Mouse (Mus musculus) megakaryocyte, adult 5-6 weeks (primary cell): ENCODE data around the gene Zfp46. TPM values are rescaled to one million over a fixed set of nuclear protein-coding genes. Genes with fewer than 3 reads are reported as not detected.

ENCODE experiments used
- ATAC-seq: 2 replicates; pipeline ENCODE4 v1.8.0; 2016; ENCODE audit warnings: mild to moderate bottlenecking, inconsistent platforms; ENCODE audit not compliant: poor library complexity, severe bottlenecking
- total RNA-seq, 2 experiments: library from RNA; stranded (forward) in 1 of 2; stranded (reverse) in 1 of 2; fragments of 153-499, 151-499 nt in 1 of 2; fragments of 221-1000, 200-1000 nt in 1 of 2; gene quantifications; 2 replicates each; pipeline versions ENCODE4 v1.2.3 to v1.2.4; 2015 to 2017

Gene Zfp46
- total RNA-seq (2015) (4.2 and 4.5 TPM in 2 replicates), total RNA-seq (2017) (8.1 and 9.3 TPM in 2 replicates)

- ATAC-seq: no peak
Observed at GRCm38 (mm10) chr4:136284455-136284854, at the start of gene Zfp46. TSS of gene Zfp46 (plus strand) at chr4:136284683.

DNA sequence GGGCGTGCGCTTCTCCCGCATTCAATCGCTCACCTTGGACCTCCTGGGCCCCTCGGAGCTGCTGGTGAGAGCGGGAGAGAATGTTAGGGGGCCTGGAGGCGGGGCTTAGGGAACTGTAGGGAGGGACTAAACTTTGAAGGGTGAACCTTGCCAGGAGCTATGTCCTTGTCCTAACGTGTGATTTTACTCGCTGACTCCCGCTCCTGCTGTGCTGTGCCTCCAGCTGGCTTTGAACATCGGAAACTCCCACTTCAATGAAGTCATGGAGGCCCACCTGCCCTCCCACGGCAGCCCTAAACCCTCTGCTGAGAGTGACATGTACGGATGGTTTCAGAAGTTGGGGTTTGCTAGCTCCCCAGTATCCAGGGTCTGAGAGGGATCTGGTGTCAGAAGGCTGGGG, 45.8 kb upstream of the Zfp46 start:
- ATAC-seq: no peak

DNA sequence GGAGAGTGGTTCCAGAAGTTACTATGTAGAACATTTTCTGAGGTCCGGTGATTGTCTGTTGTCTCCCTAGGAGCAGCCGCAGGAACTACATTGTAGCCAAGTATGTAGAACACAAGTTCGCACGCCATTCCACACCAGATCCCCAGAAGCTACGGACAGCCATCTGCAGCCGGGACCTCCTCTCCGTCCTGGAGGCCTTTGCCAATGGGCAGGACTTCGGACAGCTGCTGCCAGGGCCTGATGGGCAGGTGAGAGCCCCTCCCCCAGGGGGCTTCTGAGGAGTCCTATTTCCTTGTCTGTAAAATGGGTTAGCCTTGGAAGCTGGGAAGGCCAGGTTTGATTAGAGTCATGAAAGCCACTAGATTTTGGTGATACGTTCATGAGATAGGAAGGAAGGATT, 45.4 kb upstream of the Zfp46 start:
- no peak for ATAC-seq

DNA sequence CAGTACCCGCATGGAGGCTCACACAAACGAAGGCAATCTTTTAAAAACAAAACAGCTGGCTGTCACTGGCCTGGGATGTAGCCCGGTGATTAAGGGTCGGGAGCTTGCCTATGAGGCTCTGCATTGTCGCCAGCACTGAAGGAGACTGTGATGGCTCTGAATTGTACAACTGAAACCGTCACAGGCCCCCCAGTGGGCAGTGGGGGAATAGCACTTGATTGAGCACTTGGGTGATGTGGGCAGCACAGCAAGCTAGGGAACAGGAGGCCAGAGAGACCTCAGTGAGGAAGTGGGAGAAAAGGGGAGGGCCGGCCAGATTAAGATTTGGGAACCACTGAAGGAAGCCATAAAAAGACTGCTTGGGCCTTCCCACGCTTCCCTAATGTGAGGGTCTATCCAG, 44.9 kb upstream of the Zfp46 start:
- ATAC-seq: peak; percentile 90

GRCm38 (mm10) chr4:136240123-136240522, 44.4 kb upstream of the Zfp46 start:
- ATAC-seq: no peak; the same call in 1 of the 2 replicates

GRCm38 (mm10) chr4:136240955-136241354, 43.5 kb upstream of the Zfp46 start:
- ATAC-seq: no peak

DNA sequence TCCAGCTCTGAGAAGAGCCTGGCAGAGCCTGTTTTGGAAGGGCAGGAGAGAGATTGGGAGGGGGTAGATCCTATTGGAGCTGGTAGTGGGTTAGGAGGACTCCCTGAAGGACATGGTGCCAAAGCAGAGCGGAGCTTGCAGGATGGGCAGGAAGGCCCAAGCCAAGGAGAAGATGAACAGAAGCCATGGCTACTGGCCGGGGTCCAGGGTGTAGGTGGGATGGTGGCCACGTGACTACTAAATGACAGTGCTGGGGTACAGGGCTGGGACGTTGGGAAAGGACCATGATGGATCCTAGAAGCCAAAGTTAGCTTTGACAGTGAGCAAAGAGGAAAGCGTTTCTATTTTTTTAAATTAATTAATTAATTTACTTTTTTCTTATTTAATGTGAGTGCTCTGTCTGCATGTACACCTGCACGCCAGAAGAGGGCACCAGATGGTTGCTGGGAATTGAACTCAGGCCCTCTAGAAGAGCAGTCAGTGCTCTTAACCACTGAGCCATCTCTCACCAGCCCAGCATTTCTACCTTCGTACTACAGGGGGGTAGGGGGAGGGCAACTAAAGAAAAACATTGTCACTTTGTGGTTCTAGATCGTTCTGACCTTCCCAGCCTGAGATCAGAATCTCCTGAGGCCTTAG, 42.3 kb upstream of the Zfp46 start:
- no peak for ATAC-seq

DNA sequence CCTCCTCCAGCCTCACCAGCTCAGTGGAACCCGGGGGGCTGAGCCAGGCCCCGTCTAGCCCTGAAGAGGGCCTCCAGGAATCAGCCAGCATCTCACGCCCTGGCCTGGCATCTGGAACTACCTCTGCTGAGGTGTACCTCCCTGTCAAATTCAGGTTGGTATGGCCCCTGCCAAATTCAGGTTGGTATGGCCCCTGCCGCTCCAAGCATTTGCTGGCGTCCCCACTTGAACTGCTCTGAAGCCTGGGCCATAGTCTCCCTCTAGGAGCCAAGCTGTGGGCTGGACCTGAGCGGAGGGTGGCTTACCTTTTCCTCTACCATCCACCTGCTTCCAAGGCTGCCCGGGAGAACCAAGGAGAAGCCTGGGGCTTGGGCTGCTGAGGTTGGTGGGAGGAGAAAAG, 41.8 kb upstream of the Zfp46 start:
- no peak for ATAC-seq

DNA sequence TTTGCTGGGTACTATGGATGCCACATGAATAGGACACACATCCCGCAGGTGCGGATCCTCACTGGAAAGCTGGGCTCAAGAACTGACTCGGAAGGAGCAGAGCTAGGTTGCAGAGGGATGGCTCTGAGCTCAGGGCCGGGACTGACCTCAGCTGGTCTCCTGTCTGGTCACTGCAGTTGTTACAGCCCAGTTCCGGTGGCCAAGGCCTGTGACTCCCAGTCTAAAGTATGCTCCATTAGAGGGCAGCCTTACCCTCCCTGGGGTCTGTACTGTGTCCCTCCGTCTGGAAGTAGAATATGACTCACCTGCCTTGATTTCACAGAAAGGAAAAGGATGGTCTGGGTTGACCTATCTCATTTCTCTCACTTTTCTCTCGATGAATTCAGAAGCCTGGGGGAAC, 40.3 kb upstream of the Zfp46 start:
- ATAC-seq: no peak

- ATAC-seq: no peak
Observed at GRCm38 (mm10) chr4:136245681-136246080, 38.8 kb upstream of the Zfp46 start.

DNA sequence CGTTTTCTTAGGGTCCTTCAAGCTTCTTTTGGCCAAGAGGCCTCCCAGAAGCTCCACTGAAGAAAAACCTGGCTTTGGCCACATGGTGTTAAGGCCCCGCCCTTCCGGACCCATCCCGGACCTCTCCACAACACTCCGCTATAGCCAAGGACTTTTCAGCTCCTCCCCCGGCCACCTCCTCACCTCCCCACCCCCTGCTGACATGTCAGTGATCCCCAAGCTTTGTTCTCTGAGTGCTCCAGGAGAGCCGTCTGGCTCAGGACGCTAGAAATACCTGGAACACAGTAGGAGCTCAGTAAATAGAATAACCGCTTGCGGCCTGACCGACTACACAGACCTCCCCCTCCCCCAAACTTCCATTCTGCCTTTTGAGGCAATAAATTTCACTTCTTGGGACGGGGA, 37.9 kb upstream of the Zfp46 start:
- ATAC-seq: no peak

- ATAC-seq: no peak
Observed at GRCm38 (mm10) chr4:136247386-136247728, 37.1 kb upstream of the Zfp46 start.

- ATAC-seq: no peak
Observed at GRCm38 (mm10) chr4:136247729-136248463, 36.6 kb upstream of the Zfp46 start, which contains the start of gene Tcea3. TSS of gene Tcea3 (plus strand) at chr4:136247729.

- ATAC-seq: no peak
Observed at GRCm38 (mm10) chr4:136248464-136249331, 35.8 kb upstream of the Zfp46 start.

DNA sequence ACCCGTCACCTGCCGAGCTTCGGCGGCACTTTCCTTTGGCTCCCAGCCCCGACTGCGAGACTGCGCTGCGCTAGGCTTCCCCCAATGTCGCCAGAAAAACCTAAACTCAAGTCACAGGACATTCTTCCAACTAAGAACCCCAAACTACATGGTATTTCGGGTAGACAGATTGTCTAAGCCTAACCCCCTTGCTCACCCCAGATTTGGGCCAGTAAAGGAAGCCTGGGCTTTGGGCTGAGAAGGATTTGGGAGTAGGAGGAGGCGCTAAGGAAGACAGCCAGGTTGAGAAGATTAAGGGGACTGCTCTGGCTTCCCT, 35.2 kb upstream of the Zfp46 start:
- ATAC-seq: no peak

DNA sequence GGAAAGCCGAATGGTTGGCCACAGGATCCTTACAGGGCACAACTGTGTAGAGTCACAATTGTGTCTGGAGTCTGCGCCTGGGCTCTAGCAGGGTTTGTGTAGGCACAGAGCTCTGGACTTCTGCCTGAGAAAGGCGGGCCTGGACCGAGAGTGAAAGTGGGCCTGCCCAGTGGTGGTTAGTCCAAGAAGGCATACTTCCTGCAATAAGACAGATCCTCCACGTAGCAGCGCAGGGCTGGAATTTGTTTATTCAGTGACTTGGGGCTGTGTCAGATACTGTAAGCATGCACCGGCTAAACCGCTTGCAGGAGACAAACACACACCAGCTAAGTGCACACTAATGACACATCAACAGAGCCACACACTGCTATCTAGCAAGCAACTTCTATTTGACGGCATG, 34.7 kb upstream of the Zfp46 start:
- ATAC-seq: no peak

DNA sequence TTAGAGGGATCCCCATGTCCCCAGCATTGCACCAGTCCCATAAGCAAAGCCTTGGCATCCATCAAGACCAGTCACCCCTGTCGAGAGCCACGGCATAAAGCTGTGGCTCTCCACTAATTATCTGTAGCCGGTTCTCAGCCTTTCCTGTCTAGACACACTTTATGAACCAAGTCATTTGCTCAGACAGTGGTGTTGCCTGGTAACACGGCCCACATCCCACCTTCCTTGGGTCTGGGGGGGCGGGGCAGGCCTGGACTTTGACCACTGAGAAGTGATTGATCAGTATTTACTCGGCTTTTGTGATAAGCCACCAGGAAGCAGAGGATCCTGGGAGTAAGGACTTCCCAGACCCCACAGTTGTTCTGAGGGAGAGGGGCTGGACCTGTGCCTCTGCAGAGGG, 28.6 kb upstream of the Zfp46 start:
- ATAC-seq: no peak

- no peak for ATAC-seq
Observed at GRCm38 (mm10) chr4:136256696-136257095, 27.8 kb upstream of the Zfp46 start.

DNA sequence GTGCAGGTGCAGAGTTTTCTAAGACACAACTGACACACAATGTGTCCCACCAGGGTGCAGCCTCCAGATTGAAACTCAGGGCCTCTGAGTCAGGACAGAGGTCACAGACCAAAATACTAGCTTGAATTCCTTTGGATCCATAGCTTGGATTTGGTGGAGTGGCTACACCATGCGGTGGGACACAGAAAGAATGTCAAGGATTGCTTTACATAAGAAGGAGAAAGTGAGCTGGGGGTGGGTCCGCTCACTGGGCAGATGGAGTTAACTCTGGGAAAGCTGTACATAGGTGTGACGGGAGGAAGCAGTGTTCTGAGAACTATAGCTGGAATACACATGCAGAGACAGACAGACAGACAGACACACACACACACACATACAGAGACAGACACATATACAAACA, 24.6 kb upstream of the Zfp46 start:
- no peak for ATAC-seq

DNA sequence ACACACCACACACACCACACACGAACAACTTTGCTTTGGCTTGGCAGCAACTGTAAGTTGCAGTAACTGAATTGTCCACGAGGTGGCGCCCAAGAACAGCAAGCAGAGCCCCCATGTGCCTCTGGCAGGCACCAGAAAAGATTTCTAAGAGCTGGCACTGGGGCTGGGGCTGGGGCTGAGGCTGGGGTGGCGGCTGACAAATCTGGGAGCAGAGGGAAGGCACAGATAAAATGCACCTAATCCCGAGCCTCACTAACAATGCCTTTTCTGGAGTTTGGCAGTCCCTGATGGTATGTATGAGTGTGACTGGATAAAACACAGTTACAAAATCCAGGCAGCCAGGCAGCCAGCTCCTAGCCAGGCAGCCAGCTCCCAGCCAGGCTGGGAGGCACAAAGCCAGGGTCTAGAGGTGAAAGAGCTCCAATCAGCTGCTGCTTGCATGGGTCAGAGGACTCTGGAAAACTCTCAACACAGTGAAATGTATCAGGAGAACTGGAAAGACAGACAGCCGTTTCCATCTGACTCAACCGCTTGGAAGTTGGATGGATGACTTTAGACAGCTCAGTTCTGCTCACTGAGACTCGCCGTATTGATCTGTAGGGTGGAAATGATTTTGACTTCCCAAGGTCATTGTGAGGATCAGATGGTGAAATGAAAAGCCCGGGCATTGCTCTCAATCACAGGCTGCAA, 23.8 kb upstream of the Zfp46 start:
- ATAC-seq: peak; percentile 85

DNA sequence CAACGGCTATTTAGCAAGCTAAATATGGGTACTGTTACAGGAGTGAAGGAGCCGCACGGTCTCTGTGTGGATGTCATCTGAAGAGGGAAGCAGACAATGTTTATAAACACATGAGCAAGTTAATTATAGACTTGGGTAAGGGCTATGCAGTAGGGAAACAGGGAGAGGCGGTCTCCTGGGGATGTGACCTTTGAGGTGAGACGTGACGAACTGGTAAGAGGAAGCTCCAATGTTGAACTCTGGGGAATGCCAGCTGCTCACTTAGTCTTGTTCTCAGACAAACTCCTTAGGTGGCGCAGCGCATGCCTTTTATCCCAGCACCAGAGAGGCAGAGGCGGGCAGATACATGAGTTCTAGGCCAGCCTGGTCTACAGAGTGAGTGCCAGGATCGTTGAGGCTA, 22.6 kb upstream of the Zfp46 start:
- ATAC-seq: no peak
